Mouse (Mus musculus): Measurements from ENCODE around the gene Sub1.

Gene Sub1

GRCm38 (mm10) chr15:11996883-11997282, at the start of gene Sub1:
TSS of gene Sub1 (minus strand) at chr15:11996983.
- no peak for DNase-seq

GRCm38 (mm10) chr15:12040407-12040710, 43.6 kb upstream of the Sub1 start:
- no peak for DNase-seq

- DNase-seq = no peak
These were observed 43.1 kb upstream of the Sub1 start for GRCm38 (mm10) chr15:12039671-12040406.

- no peak for DNase-seq
These were observed 42.5 kb upstream of the Sub1 start for GRCm38 (mm10) chr15:12039256-12039655.

GRCm38 (mm10) chr15:12037866-12038625, 41.3 kb upstream of the Sub1 start:
- DNase-seq = no peak

GRCm38 (mm10) chr15:12037217-12037616, 40.4 kb upstream of the Sub1 start:
- peak; percentile 33 to 63 for DNase-seq

- no peak for DNase-seq
These were observed 39.9 kb upstream of the Sub1 start for GRCm38 (mm10) chr15:12036675-12037074.

- DNase-seq = no peak
These were observed 37.5 kb upstream of the Sub1 start for GRCm38 (mm10) chr15:12034317-12034716.

- DNase-seq = no peak
These were observed 36.4 kb upstream of the Sub1 start for GRCm38 (mm10) chr15:12033155-12033554.

GRCm38 (mm10) chr15:12032512-12032911, 35.7 kb upstream of the Sub1 start:
- DNase-seq = no peak

GRCm38 (mm10) chr15:12031861-12032260, 35.1 kb upstream of the Sub1 start:
- no peak for DNase-seq

GRCm38 (mm10) chr15:12030221-12030620, 33.4 kb upstream of the Sub1 start:
- no peak for DNase-seq

GRCm38 (mm10) chr15:12027807-12028206, 31.0 kb upstream of the Sub1 start:
- no peak for DNase-seq

GRCm38 (mm10) chr15:12026932-12027450, 30.2 kb upstream of the Sub1 start:
- no peak for DNase-seq

- no peak for DNase-seq
These were observed 29.2 kb upstream of the Sub1 start for GRCm38 (mm10) chr15:12026026-12026425.

- DNase-seq = no peak
These were observed 28.6 kb upstream of the Sub1 start for GRCm38 (mm10) chr15:12025341-12025740.

GRCm38 (mm10) chr15:12024791-12025268, 28.0 kb upstream of the Sub1 start:
- no peak for DNase-seq

- no peak for DNase-seq
These were observed 22.7 kb upstream of the Sub1 start for GRCm38 (mm10) chr15:12019443-12019842.

- no peak for DNase-seq
These were observed 21.6 kb upstream of the Sub1 start for GRCm38 (mm10) chr15:12018428-12018757.

- no peak for DNase-seq
These were observed 21.1 kb upstream of the Sub1 start for GRCm38 (mm10) chr15:12017700-12018427.

GRCm38 (mm10) chr15:12014197-12014905, 17.6 kb upstream of the Sub1 start:
- DNase-seq = no peak

GRCm38 (mm10) chr15:12013532-12014196, 16.9 kb upstream of the Sub1 start:
- no peak for DNase-seq

Measured in spleen, adult 18-20 months (tissue).